Mouse (Mus musculus) liver, postnatal 0 days (tissue): Measurements from ENCODE around the gene Rnf144b.

Source experiments
- CTCF ChIP-seq: sonication (generic); IDR thresholded peaks from 2 replicates; pipeline ENCODE4 v1.5.1; 2016; ENCODE audit warnings: antibody characterized with exemption, low read depth
- EP300 ChIP-seq: IDR thresholded peaks from 2 replicates; pipeline ENCODE4 v1.6.1; 2016; ENCODE audit warnings: antibody characterized with exemption, low read depth, mild to moderate bottlenecking

DNA sequence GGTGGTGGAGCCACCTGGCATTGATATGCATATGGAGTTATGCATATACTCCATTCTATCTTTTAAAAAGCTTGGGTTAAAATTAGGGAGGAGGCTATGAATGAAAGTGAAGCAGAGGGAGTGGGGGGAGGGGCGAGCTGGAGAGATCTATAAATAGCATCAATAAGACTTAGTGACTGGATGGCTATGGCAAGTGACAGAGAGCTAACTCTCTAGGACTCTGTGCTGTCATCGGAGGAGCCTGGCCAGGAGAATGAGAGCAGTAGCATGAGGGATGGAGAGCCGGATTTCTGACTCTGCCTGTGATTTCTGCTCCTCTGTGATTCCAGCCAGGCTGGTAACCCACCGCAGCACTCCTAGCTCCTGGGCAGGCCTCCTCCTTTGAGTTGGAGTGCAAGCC, 6.6 kb downstream of the Rnf144b start:
- no peak for TF ChIP-seq EP300
- no peak for TF ChIP-seq CTCF
